Mouse (Mus musculus) thymus, postnatal 4 days (tissue): ENCODE measurements around the gene Crybb1.

ENCODE experiments used
- DNase-seq: peaks from one replicate; pipeline ENCODE4 v3.0.0; 2021

Crybb1 gene

DNA sequence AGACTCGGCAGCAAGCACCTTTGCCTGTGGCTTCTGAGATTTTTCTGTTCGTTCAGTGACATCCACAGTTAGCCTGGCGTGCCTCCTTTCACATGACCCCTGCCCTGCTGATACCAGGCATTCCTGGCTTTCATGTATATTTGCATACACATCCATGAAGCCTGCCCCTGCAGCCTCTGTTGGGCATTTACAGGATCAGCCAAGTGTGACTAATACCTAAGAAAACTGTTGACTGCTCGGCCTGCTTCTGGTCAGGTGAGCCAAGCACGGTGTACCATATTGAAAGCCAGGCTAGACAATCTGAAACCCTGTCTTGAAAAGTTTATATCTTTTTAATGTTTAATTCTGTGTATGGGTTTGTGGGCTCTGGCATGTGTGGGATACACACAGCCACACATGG is 60.9 kb downstream of the Crybb1 start:
- no peak for DNase-seq

DNA sequence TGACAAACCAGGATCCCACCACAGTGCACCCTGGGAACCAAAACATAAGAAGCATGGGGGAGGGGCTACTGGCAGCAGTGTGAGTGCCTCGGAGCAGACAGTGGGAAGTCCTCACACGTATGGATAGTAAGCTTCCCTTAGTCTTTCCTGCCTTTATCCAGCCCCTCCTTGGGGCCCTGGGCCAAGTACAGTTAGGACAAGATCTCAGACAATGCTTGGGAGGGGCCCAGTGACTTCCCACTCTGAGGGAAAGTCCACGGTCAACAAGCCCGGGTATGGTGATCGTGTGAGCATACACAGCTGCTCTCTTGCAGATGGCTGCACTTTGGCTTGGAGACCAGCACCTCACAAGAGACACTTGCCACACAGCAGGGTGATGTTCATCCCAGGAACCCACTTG is 61.7 kb downstream of the Crybb1 start:
- no peak for DNase-seq
